Mouse (Mus musculus): ENCODE measurements around the gene Fastkd5. TPM values are rescaled to one million over a fixed set of nuclear protein-coding genes. Genes with fewer than 3 reads are reported as not detected.
"Not testable (repeated sequence)": the region's sequence is repeated elsewhere in the genome, so short reads cannot be mapped to it uniquely, and the experiment has no call there.

The Fastkd5 gene
- 1 to 10 TPM; 5.1 to 7.7 (median 6.7) TPM for total RNA-seq (2022)

DNA sequence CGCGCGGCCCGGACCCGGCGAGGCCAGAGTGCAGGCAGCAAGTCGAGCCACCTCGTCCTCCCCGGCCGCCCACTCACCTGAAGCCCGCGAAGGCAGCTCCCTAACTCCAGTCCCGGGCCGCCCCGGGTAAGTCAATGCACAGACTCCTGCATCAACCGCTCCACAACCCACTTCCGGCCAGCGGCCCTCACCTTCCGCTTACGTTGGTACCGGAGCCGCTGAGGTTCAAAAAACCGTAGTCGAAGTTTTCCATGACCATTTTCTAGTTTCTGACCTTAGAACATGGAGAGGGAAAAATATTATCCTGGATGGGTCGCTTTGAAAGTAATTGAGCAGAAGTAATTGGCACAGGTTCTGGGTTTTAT is at the start of gene Fastkd5, which contains the start of gene Ubox5:
Gene Fastkd5 (minus strand): TSS at position 189 of the 365 bp plus-strand sequence.
Gene Ubox5 (minus strand): TSS at position 200 of the 365 bp plus-strand sequence.
- peak; percentile 83 for DNase-seq (ENCODE audit: low spot score in 2 of 2)

GRCm38 (mm10) chr2:130679154-130679553 is 49.3 kb upstream of the Fastkd5 start:
- DNase-seq (ENCODE audit: low spot score in 2 of 2), result no peak

GRCm38 (mm10) chr2:130677211-130677610 is 47.4 kb upstream of the Fastkd5 start:
- no peak for DNase-seq (ENCODE audit: low spot score in 2 of 2)

DNA sequence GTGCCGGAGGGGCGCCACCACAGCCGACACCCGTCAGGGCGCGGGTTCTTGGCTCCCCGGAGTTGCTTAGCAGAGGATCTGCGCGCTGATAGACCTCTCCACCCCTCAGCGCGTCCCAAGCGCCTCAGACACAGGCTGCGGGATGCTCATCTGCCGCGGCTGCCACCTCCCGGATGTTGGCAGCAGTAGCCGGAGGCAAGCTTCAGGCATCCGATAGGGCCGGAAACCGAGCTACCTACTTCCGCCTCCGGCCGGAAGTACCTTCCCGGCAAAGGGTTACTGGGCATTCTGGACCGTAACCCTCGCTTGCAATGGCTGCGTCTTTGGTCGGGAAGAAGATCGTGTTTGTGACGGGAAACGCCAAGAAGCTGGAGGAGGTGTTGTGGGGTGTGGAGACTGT is 37.7 kb upstream of the Fastkd5 start, which contains the start of gene Itpa:
Gene Itpa (plus strand): TSS at position 52 of the 400 bp plus-strand sequence.
- peak; percentile 63 to 81 for DNase-seq (ENCODE audit: low spot score in 2 of 2)

DNA sequence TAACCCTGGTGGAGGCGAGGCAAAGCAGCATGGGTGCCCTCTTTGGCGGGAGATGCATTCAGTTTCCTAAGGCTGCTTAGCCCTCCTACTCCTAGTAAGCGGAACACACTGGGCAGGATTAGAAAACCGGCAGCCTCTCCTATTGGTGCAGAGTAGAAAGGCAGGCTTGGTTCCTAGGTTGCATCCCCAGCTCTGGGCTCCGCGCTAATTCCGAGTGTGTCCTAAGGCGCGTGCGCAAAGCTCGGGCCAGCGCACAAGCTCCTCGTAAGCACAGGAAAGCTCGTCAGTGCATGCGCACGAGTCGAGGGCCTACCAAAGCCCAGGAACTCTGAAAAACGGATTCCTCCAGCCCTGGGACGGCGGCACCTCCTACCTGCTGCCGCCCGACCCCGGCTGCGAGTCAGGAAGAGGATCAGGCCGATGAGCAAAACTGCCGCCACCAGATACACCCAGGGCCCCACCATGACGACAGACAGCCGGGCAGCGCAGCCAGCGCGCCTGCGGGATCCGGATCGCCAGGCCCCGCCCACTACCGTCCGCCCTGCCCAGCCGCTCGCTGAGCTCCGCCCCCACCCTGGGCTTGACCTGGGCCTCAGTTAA is 34.4 kb upstream of the Fastkd5 start, which contains the start of gene Ddrgk1:
Gene Ddrgk1 (minus strand): TSS at position 558 of the 600 bp plus-strand sequence.
- DNase-seq (ENCODE audit: low spot score in 2 of 2), result peak; percentile 86 to 89

- DNase-seq (ENCODE audit: low spot score in 2 of 2), result no peak
Observed at GRCm38 (mm10) chr2:130663342-130663741, 33.5 kb upstream of the Fastkd5 start.

- no peak for DNase-seq (ENCODE audit: low spot score in 2 of 2)
Observed at GRCm38 (mm10) chr2:130658530-130658929, 28.7 kb upstream of the Fastkd5 start.

DNA sequence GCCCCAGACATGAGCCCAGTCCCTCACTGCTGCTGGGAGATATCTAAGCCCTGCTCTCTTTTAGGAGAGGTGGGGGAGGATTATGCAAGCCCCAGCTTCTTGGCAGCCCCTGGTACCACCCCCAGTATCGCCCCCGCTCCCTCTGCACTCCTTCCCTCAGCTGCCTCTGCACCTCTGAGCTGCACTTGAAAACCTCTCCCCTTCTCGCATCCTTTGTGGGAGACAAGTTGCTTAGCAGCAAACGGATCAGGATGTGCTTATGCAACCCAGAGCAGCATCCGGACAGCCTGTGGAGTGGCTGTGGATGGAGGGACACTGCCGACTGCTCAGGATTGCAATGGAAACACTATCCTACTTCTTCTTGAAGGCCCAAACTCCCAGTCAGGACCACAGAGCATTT is 27.7 kb upstream of the Fastkd5 start:
- DNase-seq (ENCODE audit: low spot score in 2 of 2), result no peak

GRCm38 (mm10) chr2:130656536-130656935 is 26.7 kb upstream of the Fastkd5 start:
- no peak for DNase-seq (ENCODE audit: low spot score in 2 of 2)

DNA sequence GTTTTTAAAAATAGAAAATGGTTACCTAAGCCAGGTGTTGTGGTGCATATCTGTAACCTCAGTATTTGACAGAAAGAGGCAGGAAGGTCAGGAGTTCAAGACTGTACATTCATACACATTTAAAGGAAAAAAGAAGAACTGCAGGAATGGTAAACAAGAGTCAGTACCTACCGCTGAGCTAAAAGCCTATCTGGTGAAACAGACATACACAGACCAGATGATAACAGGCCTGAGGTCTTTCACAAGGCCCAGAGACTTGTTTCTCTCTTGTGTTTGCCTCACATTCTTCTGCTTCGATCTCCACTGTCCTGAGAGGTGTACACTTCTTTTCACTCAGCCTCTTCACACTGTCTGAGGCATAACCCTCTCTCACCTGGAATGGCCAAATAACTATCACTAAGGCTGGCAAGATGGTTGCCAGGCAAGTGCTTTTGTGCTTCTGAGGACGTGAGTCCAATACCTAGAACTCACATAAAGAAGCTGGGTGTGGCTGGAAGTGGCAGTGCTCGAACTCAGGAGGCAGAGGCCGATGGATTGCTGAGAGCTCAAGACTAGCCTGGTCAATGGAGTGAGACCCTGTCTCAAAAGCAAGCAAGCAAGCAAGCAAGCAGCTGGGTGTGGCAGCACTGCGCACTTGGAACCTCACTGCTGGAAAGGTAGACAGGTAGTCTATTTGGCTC is 26.0 kb upstream of the Fastkd5 start:
- DNase-seq (ENCODE audit: low spot score in 2 of 2), result no peak

GRCm38 (mm10) chr2:130653760-130654159 is 23.9 kb upstream of the Fastkd5 start:
- no peak for DNase-seq (ENCODE audit: low spot score in 2 of 2)

DNA sequence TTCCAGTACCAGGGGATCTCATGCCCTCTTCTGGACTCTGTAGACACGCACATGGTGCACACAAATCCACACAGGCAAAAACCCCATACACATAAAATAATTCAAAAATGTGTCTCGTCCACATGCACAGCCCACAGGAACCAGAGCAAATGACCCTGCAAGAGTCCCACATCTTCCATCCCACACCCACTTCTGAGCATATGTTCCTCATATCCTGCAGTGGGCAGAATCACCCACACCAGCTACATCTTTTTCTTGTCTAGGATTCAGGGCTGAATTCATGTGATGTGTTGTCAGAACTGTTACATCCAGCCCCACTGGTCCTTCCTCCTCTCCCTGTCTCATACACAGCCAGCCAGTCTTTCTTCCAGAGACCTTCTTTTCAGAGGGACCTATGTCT is 23.5 kb upstream of the Fastkd5 start:
- no peak for DNase-seq (ENCODE audit: low spot score in 2 of 2)

- DNase-seq (ENCODE audit: low spot score in 2 of 2), result not testable (repeated sequence)
Observed at GRCm38 (mm10) chr2:130649028-130649427, 19.2 kb upstream of the Fastkd5 start.

DNA sequence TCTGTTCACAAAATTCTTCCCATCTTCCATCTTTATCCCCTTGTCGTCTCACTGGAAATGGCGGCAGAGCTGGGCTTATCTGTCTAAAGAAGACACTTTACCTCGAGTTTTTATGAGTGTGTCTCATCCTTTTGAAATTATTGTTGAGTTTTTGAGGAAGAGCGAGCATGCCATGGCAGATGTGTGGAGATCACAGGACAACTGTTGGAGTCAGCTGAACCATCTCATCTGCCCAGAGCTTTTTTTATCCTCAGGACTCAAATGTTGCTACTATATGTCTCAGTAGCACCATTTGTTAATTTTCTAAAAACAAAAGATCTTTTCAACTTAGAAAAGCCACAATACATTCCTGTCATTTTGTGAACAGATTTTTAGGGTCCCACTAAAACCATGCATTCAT is 15.4 kb upstream of the Fastkd5 start:
- no peak for DNase-seq (ENCODE audit: low spot score in 2 of 2)

- DNase-seq (ENCODE audit: low spot score in 2 of 2), result peak; percentile 88 to 90
Observed at GRCm38 (mm10) chr2:130642684-130643369, 13.0 kb upstream of the Fastkd5 start, which contains the start of gene Lzts3. TSS of gene Lzts3 (minus strand) at chr2:130642803.

DNA sequence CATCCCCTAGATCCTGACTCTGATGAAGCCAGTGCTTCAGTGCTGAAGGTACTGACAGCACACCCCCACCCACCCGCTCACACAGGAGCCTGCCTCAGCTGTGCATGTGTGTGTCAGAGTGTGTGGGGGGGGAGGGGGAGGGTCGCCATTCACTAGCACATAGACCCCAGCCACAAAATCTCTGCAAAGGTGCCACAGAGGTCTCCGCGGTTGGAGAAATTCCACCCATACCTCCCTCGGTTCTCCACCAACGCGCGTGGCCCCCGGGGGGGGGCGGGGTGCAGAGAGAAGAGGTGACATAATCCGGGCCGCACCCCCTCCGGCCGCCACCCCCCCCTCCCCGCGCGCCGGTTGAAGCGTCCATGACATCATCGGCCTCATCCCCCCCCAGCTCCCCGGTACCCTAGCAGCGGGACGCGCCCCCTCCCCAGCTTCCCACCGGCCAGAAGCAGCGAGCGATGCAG is 12.4 kb upstream of the Fastkd5 start:
- no peak for DNase-seq (ENCODE audit: low spot score in 2 of 2)

DNA sequence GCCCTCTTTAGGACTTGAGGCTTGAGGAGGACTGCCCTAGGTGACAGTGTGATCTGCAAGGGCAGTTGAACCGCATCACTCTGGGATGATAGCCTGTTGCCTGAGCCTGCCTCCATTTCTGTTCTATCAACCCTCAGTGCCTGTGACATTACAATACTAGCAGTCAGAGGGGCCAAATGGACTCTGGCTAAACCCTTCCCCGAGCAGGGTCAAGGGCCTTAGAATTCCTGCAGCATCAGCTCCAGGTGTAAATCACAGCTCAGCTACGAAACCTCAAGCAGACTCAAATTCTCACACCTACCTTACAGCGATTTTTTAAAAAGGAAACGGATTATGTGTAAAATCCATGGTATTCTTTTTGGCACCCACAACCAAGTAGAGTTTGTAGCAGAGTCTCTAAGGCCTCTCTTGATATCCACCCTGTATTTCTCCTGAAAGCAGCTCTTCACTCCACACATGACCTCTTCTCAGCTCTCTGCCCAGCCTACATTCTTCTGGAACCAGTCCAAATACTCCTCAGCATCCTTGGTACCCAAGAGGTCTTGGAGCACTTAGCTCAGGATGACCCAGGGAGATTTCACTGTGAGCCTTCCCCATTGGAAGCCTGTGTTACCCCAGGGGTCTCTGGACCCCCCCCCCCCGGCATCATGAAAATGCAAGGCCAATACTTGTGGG is 11.7 kb upstream of the Fastkd5 start:
- no peak for DNase-seq (ENCODE audit: low spot score in 2 of 2)

- DNase-seq (ENCODE audit: low spot score in 2 of 2), result no peak
Observed at GRCm38 (mm10) chr2:130639276-130639675, 9.4 kb upstream of the Fastkd5 start.

DNA sequence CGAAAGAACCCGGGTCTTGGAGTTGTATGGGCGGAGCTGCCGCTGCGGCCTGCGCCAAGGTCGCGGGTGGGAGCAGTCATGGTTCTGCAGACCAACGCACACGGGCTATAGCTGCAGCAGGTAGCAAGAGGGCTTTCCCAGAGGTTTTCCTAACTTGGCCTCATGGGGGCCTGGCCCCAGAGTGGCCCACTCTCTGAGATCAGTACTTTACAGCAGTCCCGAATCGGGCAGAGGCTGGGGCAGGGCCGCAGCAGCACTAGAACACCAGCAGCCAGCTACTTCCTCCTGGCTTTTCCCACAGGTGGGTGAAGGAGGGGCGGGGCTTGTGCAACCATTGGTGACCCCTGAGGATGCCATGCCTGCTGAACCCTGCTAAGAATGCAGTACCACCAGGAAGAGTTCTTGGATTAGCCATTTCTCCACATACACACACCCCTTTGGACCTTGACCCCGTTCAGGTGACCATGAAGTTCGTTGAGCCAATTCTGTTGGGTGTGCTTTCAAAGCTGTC is 8.3 kb upstream of the Fastkd5 start:
- no peak for DNase-seq (ENCODE audit: low spot score in 2 of 2)

GRCm38 (mm10) chr2:130635847-130636246 is 6.0 kb upstream of the Fastkd5 start:
- DNase-seq (ENCODE audit: low spot score in 2 of 2), result no peak

DNA sequence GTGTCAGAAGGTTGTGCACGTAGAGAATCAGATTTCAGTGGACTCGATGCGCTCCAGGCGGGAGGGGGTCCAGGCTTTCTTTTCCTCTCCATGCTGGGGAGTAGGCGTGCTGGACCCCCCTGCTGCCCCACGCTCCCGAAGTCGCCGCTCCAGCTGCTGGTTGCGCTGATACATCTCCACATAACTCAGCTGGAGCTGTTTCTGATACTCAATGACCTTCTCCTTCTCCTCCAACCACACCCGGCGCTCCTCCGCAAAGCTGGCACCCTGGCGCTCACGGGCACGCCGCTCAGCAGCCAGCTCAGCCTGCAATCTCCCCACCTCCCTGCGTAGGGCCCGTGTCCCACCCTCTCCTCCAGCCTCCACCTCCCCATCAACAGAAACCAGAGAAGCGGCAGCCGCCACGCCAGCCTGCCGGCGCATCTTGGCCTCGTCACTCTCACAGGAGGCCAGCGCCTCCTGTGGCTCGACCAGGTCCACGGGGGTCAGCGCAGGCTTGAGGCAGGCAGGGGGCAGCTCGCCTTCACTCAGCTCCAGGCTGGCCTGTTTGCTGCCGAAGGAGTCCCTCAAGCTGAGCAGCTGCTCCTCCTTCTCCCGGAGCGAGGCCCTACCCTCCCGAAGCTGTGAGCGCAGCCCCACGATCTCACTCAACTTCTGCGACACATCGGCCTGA is 5.0 kb upstream of the Fastkd5 start:
- no peak for DNase-seq (ENCODE audit: low spot score in 2 of 2)
